Mouse (Mus musculus) mammary gland, adult 2 months (tissue): ENCODE data around the gene Vmn2r88. TPM values are rescaled to one million over a fixed set of nuclear protein-coding genes. Genes with fewer than 3 reads are reported as not detected.

Experiments
- polyA plus RNA-seq: library from polyadenylated mRNA; depleted of rRNA; stranded (reverse); fragments of >200 nt; gene quantifications from 2 replicates; pipeline ENCODE4 v1.2.3, GENCODE M21; 2012; ENCODE audit warnings: low replicate concordance; rRNA removed

Gene Vmn2r88
- not detected in 2 replicates for polyA plus RNA-seq

DNA sequence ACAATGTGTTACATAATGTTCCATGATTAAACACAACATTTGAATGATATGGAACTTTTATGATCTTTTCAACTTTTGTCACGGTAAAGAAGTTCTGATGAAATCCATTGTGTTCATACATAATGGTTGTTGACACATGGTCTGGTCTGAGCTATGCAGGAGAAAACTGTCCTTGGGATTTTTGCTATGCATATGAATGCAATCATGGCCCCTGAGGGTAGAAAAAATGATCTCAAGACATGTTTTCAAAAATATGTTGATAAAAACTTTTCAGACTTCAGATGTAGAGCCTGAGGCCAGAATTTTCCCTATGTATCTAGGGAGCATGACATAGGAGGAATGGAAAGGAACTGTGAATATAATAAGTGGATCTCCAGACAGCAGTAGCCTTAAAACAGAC is at the start of gene Vmn2r88:
Gene Vmn2r88, plus strand, starts transcription at position 301 of the 400 bp plus-strand sequence.

DNA sequence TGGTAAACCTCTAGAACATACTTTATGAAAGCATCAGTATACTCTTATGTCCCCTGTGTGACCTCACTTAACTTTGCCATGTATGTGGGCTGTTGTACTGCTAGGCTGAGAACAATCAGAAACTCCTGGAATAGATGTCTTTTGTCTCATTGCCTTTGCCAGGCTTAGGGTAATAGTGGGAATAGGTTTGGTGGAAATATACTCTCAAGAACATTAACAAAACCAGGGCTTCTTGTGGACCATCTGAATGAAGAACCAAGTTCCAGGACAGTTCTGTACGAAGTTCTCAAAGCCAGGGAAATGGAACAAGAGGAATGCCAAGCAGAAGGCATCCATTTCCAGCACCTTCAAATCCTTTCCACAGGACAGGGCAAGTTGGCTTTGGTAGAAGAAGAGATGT is 49.2 kb upstream of the Vmn2r88 start, which contains the start of gene Gm7247:
Gene Gm7247, plus strand, starts transcription at position 301 of the 400 bp plus-strand sequence.

DNA sequence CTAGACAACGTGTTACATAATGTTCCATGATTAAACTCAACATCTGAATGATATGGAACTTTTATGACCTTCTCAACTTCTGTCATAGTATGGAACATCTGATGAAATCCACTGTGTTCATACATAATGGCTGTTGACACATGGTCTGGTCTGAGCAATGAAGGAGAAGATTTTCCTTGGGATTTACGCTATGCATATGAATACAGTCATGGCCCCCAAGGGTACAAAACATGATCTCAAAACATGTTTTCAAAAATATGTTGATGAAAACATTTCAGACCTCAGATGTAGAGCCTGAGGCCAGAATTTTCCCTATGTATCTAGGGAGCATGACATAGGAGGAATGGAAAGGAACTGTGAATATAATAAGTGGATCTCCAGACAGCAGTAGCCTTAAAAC is 40.9 kb downstream of the Vmn2r88 start, which contains the start of gene Vmn2r89:
Gene Vmn2r89, plus strand, starts transcription at position 301 of the 400 bp plus-strand sequence.

Other genes with a start within 250 kb of the Vmn2r88 start
- gene Rnase2b, start 248.6 kb upstream of the Vmn2r88 start, polyA plus RNA-seq = 1.9 TPM in 1 of 2 replicates, not detected in the other
- gene Ang2, start 211.7 kb upstream of the Vmn2r88 start, polyA plus RNA-seq = not detected in 2 replicates
- not detected in 2 replicates for gene Ear14, start 207.4 kb upstream of the Vmn2r88 start, polyA plus RNA-seq
- 0.20 TPM in 1 of 2 replicates, not detected in the other for gene Rnase2a, start 154.7 kb upstream of the Vmn2r88 start, polyA plus RNA-seq
- gene Gm7247, start 49.1 kb upstream of the Vmn2r88 start, polyA plus RNA-seq = not detected in 2 replicates
- gene Vmn2r89, start 41.0 kb downstream of the Vmn2r88 start, polyA plus RNA-seq = not detected in 2 replicates
- gene Gm5622, start 142.0 kb downstream of the Vmn2r88 start, polyA plus RNA-seq = not detected in 2 replicates
- gene Gm17175, start 163.2 kb downstream of the Vmn2r88 start, polyA plus RNA-seq = not detected in 2 replicates
- gene Gm17174, start 181.3 kb downstream of the Vmn2r88 start, polyA plus RNA-seq = not detected in 2 replicates
- gene Gm17078, start 200.5 kb downstream of the Vmn2r88 start, polyA plus RNA-seq = not detected in 2 replicates
- gene Gm4181, start 224.8 kb downstream of the Vmn2r88 start, polyA plus RNA-seq = not detected in 2 replicates